Mouse (Mus musculus) heart, embryonic 12.5 days (tissue): Measurements from ENCODE around the gene Plgrkt. TPM values are rescaled to one million over a fixed set of nuclear protein-coding genes. Genes with fewer than 3 reads are reported as not detected.

Experiments used
- ATAC-seq: fragments of 200-750 bp; cut with Nextera tagmentation; 2 replicates; pipeline ENCODE4 v1.8.0; 2017; ENCODE audit warnings: moderate TSS enrichment, moderate library complexity; ENCODE audit not compliant: insufficient number of reproducible peaks, low FRiP score
- H3K27ac ChIP-seq: fragments of 300-500 bp; sonication (generic); 2 replicates; pipeline ENCODE4 v1.5.1; 2016; ENCODE audit warnings: mild to moderate bottlenecking, moderate library complexity; ENCODE audit not compliant: poor library complexity, severe bottlenecking
- H3K27me3 ChIP-seq: fragments of 300-500 bp; sonication (generic); replicated peaks from 2 replicates; pipeline ENCODE4 v1.6.1; 2016; ENCODE audit warnings: mild to moderate bottlenecking, moderate library complexity
- H3K36me3 ChIP-seq: fragments of 300-500 bp; sonication (generic); 2 replicates; pipeline ENCODE4 v1.6.1; 2016; ENCODE audit warnings: mild to moderate bottlenecking, moderate library complexity
- H3K4me1 ChIP-seq: fragments of 300-500 bp; sonication (generic); replicated peaks from 2 replicates; pipeline ENCODE4 v1.6.1; 2016; ENCODE audit warnings: mild to moderate bottlenecking
- H3K4me2 ChIP-seq: fragments of 300-500 bp; sonication (generic); 2 replicates; pipeline ENCODE4 v1.6.1; 2016; ENCODE audit warnings: mild to moderate bottlenecking, moderate library complexity
- H3K4me3 ChIP-seq: fragments of 300-500 bp; sonication (generic); 2 replicates; pipeline ENCODE4 v1.5.1; 2016; ENCODE audit warnings: mild to moderate bottlenecking
- H3K9ac ChIP-seq: fragments of 300-500 bp; sonication (generic); 2 replicates; pipeline ENCODE4 v1.6.1; 2016; ENCODE audit warnings: mild to moderate bottlenecking, moderate library complexity
- H3K9me3 ChIP-seq: fragments of 300-500 bp; sonication (generic); replicated peaks from 2 replicates; pipeline ENCODE4 v1.6.1; 2016; ENCODE audit warnings: mild to moderate bottlenecking, moderate library complexity
- WGBS: fragments of 180-500 bp; shearing (Covaris S2); methylation state at CpG from one replicate; pipeline ENCODE4 v1.1.7; 2016; 5-methylcytosine and 5-hydroxymethylcytosine counted together
- polyA plus RNA-seq: library from polyadenylated mRNA; unstranded; fragments of >200 nt; fragmentation: Nextera tagmentation; extraction: Ambion mirVana; gene quantifications from 2 replicates; pipeline ENCODE4 v1.2.1, GENCODE M21; 2016

Gene Plgrkt
- polyA plus RNA-seq, 1 experiment from 2014 or later: 41.1 TPM

DNA sequence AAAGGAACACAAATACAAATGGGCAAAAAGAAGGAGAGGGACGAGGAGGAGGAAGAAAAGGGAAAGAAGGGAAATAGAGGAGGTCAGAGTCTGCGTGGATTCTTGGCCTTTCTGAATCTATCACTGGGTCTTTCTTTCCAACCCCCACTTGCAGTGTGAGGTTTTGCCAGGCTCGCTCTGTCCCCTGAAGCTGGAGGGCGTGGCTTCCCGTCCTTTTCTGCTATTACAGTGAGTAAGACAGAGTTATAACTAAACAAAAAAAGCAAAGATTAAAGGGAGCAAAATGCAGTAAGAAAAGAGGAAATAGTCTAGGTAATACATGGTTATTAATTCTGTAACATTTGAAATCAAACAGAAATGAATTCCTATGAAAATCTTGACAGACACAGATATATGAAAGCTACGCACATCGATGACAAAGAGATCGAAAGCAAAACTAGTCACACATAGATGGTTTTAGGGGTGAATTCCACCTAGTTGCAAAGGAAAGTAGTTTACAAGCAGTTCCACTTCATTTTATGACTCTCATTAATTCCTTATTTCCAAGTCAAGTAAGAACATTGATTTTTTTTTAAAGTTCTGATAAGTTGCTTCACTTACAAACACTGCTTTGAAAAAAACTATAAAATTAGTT lies 43.7 kb downstream of the Plgrkt start:
- ATAC-seq: no peak
- H3K9me3 ChIP-seq: no peaks in the 10 kb centered on the region
- H3K36me3 ChIP-seq: no peaks in the 10 kb centered on the region
- no peak overlapping the region for H3K4me2 ChIP-seq
- H3K4me1 ChIP-seq: 0 out of 2 replicates have a peak, but pooled peaks cover 3% of the 10 kb centered on the region
- no peak overlapping the region for H3K9ac ChIP-seq
- H3K4me3 ChIP-seq: no peak overlapping the region
- WGBS: 65% methylated on average over 8 of the region's 8 CpGs
- 0 out of 2 replicates have a peak, but pooled peaks cover 5% of the 10 kb centered on the region for H3K27me3 ChIP-seq
- no peak overlapping the region for H3K27ac ChIP-seq

DNA sequence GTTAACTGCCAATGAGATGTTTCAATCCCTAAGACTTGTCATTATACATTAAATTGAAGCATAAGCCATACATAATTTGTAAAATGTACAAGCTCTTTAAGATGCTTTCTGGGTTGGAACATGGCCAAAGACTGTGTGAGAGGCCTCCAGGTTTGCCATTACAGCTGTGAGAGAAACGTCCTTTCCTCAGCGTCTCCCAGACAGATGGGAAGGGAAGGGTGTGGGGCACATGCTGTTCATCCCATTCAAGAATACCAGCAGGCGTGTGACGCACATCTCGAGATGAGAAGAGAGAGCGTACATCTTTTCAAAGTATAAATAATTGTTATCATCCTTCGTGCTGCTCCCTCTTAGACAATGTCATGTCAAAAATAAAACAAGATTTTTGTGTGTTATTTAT lies 54.5 kb downstream of the Plgrkt start:
- Histone ChIP-seq H3K9ac (no peak overlapping the region), H3K27ac (no peak overlapping the region), H3K4me2 (no peak overlapping the region), H3K36me3 (peaks cover 40% of the 10 kb centered on the region), H3K4me1 (no peaks in the 10 kb centered on the region), H3K9me3 (peaks cover 6% of the 10 kb centered on the region; the same call in 1 of the 2 replicates), H3K27me3 (no peaks in the 10 kb centered on the region), H3K4me3 (no peak overlapping the region)
- ATAC-seq: no peak
- 77% methylated on average over 7 of the region's 7 CpGs for WGBS

DNA sequence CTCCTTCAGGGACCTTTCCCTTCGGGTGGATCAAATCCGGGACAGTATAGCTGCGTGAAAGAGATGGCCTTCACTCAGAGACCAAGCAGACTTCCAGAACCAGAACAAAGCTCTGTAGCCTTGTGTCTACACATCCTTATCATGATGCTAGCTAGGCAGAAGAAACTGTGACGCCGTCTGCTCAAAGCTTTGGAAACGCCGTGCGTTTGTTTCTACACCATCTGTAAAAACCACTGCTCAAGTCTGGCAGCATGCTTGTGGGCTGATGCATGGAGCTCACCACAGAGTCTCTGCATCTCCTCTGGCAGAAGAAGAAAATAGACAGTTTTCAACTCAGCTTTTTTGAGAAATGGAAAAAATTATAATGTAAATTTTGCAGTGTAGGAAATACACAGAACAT lies 55.4 kb downstream of the Plgrkt start:
- H3K36me3 ChIP-seq: peaks cover 40% of the 10 kb centered on the region

DNA sequence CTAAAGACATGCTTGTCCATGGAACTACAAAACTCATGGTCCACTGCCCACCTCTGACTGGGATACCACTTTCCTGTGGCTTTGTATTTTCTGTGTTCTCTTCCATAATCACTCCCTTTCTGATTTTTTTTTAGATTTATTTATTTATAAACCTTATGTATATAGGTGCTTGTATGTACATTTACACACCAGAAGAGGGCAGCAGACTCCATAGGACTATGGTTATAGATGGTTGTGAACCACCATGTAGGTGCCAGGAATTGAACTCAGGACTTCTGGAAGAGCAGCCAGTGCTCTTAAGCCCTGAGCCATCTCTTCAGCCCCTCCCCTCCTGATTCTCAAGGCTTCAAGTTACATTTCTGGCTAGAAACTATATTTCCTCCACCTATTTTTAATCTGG lies 58.4 kb downstream of the Plgrkt start:
- Histone ChIP-seq H3K27me3 (no peaks in the 10 kb centered on the region), H3K4me2 (no peak overlapping the region), H3K36me3 (peaks cover 43% of the 10 kb centered on the region), H3K9ac (no peak overlapping the region), H3K4me1 (no peaks in the 10 kb centered on the region), H3K27ac (no peak overlapping the region), H3K9me3 (no peaks in the 10 kb centered on the region), H3K4me3 (no peak overlapping the region)
- no peak for ATAC-seq

More for the DNA sequence above, 55.4 kb downstream of the Plgrkt start:
- Histone ChIP-seq H3K9me3 (peaks cover 6% of the 10 kb centered on the region; the same call in 1 of the 2 replicates), H3K4me2 (no peak overlapping the region), H3K4me1 (no peaks in the 10 kb centered on the region), H3K27me3 (no peaks in the 10 kb centered on the region), H3K4me3 (no peak overlapping the region), H3K9ac (no peak overlapping the region), H3K27ac (no peak overlapping the region)
- ATAC-seq: no peak
- WGBS: 91% methylated on average over 8 of the region's 8 CpGs

DNA sequence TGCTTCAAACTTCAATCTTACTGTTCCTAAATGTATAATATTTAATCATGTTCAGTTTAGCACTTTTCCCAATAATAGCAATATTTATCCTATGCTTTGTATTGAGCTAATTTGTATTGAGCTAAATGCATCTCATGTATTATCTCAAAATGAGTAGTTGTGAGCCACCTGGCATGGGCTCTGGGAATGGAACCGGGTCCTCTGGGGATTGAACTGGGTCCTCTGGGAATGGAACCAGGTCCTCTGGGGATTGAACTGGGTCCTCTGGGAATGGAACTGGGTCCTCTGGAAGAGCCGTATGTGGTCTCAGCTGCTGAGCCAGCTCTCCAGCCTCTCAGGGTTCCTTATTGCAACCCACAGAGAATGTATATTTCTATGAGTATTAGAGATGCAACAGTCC lies 65.1 kb downstream of the Plgrkt start:
- no peak overlapping the region for H3K4me2 ChIP-seq
- no peaks in the 10 kb centered on the region for H3K9me3 ChIP-seq
- WGBS: 93% methylated on average over 2 of the region's 2 CpGs
- no peaks in the 10 kb centered on the region for H3K27me3 ChIP-seq
- no peak overlapping the region for H3K9ac ChIP-seq
- H3K4me1 ChIP-seq: no peaks in the 10 kb centered on the region
- H3K27ac ChIP-seq: no peak overlapping the region
- peaks cover 42% of the 10 kb centered on the region for H3K36me3 ChIP-seq
- H3K4me3 ChIP-seq: no peak overlapping the region
- ATAC-seq: no peak

DNA sequence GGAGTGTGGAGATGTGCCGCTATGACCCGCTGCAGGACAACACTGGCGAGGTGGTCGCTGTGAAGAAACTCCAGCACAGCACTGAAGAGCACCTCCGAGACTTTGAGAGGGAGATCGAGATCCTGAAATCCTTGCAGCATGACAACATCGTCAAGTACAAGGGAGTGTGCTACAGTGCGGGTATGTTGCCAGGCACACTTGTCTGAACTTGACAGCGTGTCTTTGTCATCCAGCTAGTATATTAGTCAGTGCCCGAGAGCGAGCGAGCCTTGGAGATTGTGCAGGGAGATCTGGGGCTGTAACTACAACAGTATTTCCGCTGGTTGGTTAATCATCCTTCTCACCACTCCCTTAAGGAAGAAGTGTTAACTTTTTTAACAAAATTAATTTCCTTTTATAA lies 66.3 kb downstream of the Plgrkt start:
- 88% methylated on average over 13 of the region's 13 CpGs for WGBS
- ATAC-seq: no peak
- H3K4me1 ChIP-seq: no peaks in the 10 kb centered on the region
- peaks cover 44% of the 10 kb centered on the region for H3K36me3 ChIP-seq
- H3K4me3 ChIP-seq: no peak overlapping the region
- no peak overlapping the region for H3K9ac ChIP-seq
- no peaks in the 10 kb centered on the region for H3K27me3 ChIP-seq
- no peak overlapping the region for H3K4me2 ChIP-seq
- no peaks in the 10 kb centered on the region for H3K9me3 ChIP-seq
- no peak overlapping the region for H3K27ac ChIP-seq

Other genes with a start within 250 kb of the Plgrkt start
- gene Jak2, start 115.6 kb downstream of the Plgrkt start, polyA plus RNA-seq: 11.0 TPM in 2 replicates
- 4.2 and 4.3 TPM in 2 replicates for gene Insl6, start 42.0 kb downstream of the Plgrkt start, polyA plus RNA-seq
- gene Rln1, start 32.7 kb downstream of the Plgrkt start, polyA plus RNA-seq: 0.32 and 0.82 TPM in 2 replicates
- 0.32 and 0.71 TPM in 2 replicates for gene Cd274, start 65 bp upstream of the Plgrkt start, polyA plus RNA-seq
- not detected in 2 replicates for gene Pdcd1lg2, start 43.5 kb upstream of the Plgrkt start, polyA plus RNA-seq
- gene Ric1, start 154.9 kb upstream of the Plgrkt start, polyA plus RNA-seq: 7.5 and 8.4 TPM in 2 replicates